Mouse (Mus musculus) megakaryocyte, adult 5-6 weeks (primary cell): Measurements from ENCODE around the gene Ephb6. TPM values are rescaled to one million over a fixed set of nuclear protein-coding genes. Genes with fewer than 3 reads are reported as not detected.

ENCODE experiments used
- total RNA-seq, 2 experiments: library from RNA; stranded (forward) in 1 of 2; stranded (reverse) in 1 of 2; fragments of 153-499, 151-499 nt in 1 of 2; fragments of 221-1000, 200-1000 nt in 1 of 2; gene quantifications; 2 replicates each; pipeline versions ENCODE4 v1.2.3 to v1.2.4; 2015 to 2017

Ephb6 gene
- total RNA-seq, 2 experiments from 2014 or later = 0.67 to 1.2 TPM

Other genes with a start within 250 kb of the Ephb6 start
- gene Prss3, start 227.8 kb upstream of the Ephb6 start, total RNA-seq (2015) = not detected in 2 replicates
- gene Prss3, start 227.8 kb upstream of the Ephb6 start, total RNA-seq (2017) = not detected in 2 replicates
- gene Gm5771, start 213.1 kb upstream of the Ephb6 start, total RNA-seq (2015) = not detected in 2 replicates
- not detected in 2 replicates for gene Gm5771, start 213.1 kb upstream of the Ephb6 start, total RNA-seq (2017)
- gene Gm10334, start 159.3 kb upstream of the Ephb6 start, total RNA-seq (2015) = not detected in 2 replicates
- not detected in 2 replicates for gene Gm10334, start 159.3 kb upstream of the Ephb6 start, total RNA-seq (2017)
- not detected in 2 replicates for gene Prss1, start 146.6 kb upstream of the Ephb6 start, total RNA-seq (2015)
- not detected in 2 replicates for gene Prss1, start 146.6 kb upstream of the Ephb6 start, total RNA-seq (2017)
- gene Prss2, start 83.7 kb upstream of the Ephb6 start, total RNA-seq (2015) = 0.41 TPM in 1 of 2 replicates, not detected in the other
- gene Prss2, start 83.7 kb upstream of the Ephb6 start, total RNA-seq (2017) = not detected in 2 replicates
- gene Trpv6, start 30.9 kb downstream of the Ephb6 start, total RNA-seq (2015) = not detected in 2 replicates
- not detected in 2 replicates for gene Trpv6, start 30.9 kb downstream of the Ephb6 start, total RNA-seq (2017)
- not detected in 2 replicates for gene Trpv5, start 75.3 kb downstream of the Ephb6 start, total RNA-seq (2015)
- not detected in 2 replicates for gene Trpv5, start 75.3 kb downstream of the Ephb6 start, total RNA-seq (2017)
- not detected in 2 replicates for gene Llcfc1, start 78.9 kb downstream of the Ephb6 start, total RNA-seq (2015)
- gene Llcfc1, start 78.9 kb downstream of the Ephb6 start, total RNA-seq (2017) = not detected in 2 replicates
- gene Kel, start 98.9 kb downstream of the Ephb6 start, total RNA-seq (2015) = 1.3 and 11.0 TPM in 2 replicates
- gene Kel, start 98.9 kb downstream of the Ephb6 start, total RNA-seq (2017) = 0.99 and 3.1 TPM in 2 replicates
- gene Olfr459, start 169.7 kb downstream of the Ephb6 start, total RNA-seq (2015) = not detected in 2 replicates
- not detected in 2 replicates for gene Olfr459, start 169.7 kb downstream of the Ephb6 start, total RNA-seq (2017)
- not detected in 2 replicates for gene Pip, start 242.1 kb downstream of the Ephb6 start, total RNA-seq (2015)
- gene Pip, start 242.1 kb downstream of the Ephb6 start, total RNA-seq (2017) = not detected in 2 replicates
- not detected in 2 replicates for gene Sval2, start 247.5 kb downstream of the Ephb6 start, total RNA-seq (2015)
- not detected in 2 replicates for gene Sval2, start 247.5 kb downstream of the Ephb6 start, total RNA-seq (2017)